Mouse (Mus musculus) intestine, embryonic 14.5 days (tissue): ENCODE measurements at regions not wholly inside any gene's neighbourhood (a gene's known extent, or its start where the extent isn't known, plus 50 kb on each side); places are given as distances from the start of the nearest gene placed in this dataset.

ENCODE experiments used
- ATAC-seq: fragments of 200-750 bp; cut with Nextera tagmentation; replicated peaks from 2 replicates; pipeline ENCODE4 v1.8.0; 2017; ENCODE audit warnings: low read depth, moderate number of reproducible peaks, moderate TSS enrichment, moderate library complexity; ENCODE audit not compliant: low FRiP score, low TSS enrichment
- DNase-seq: peaks from one replicate; pipeline ENCODE4 v3.0.0-alpha.2; 2018; ENCODE audit warnings: low spot score
- H3K27ac ChIP-seq: fragments of 300-500 bp; sonication (generic); 2 replicates; pipeline ENCODE4 v1.5.1; 2014; ENCODE audit warnings: low read depth, mild to moderate bottlenecking, control low read depth
- H3K27me3 ChIP-seq: fragments of 300-500 bp; sonication (generic); replicated peaks from 2 replicates; pipeline ENCODE4 v1.6.1; 2014; ENCODE audit warnings: low read length, control low read depth; ENCODE audit not compliant: control insufficient read depth, insufficient read depth
- H3K36me3 ChIP-seq: fragments of 300-500 bp; sonication (generic); 2 replicates; pipeline ENCODE4 v1.6.1; 2014; ENCODE audit warnings: low read length, control low read depth; ENCODE audit not compliant: control insufficient read depth, insufficient read depth
- H3K4me1 ChIP-seq: fragments of 300-500 bp; sonication (generic); replicated peaks from 2 replicates; pipeline ENCODE4 v1.6.1; 2014; ENCODE audit warnings: low read length, control low read depth, mixed read lengths; ENCODE audit not compliant: control insufficient read depth, insufficient read depth
- H3K4me2 ChIP-seq: fragments of 300-500 bp; sonication (generic); 2 replicates; pipeline ENCODE4 v1.6.1; 2014; ENCODE audit warnings: low read length
- H3K4me3 ChIP-seq: fragments of 300-500 bp; sonication (generic); 2 replicates; pipeline ENCODE4 v1.5.1; 2014; ENCODE audit warnings: low read depth, low read length, control low read depth, mixed read lengths
- H3K9ac ChIP-seq: fragments of 300-500 bp; sonication (generic); 2 replicates; pipeline ENCODE4 v1.6.1; 2014; ENCODE audit warnings: mild to moderate bottlenecking, low read length
- H3K9me3 ChIP-seq: fragments of 300-500 bp; sonication (generic); 2 replicates; pipeline ENCODE4 v1.6.1; 2016; ENCODE audit warnings: low read length, control low read depth; ENCODE audit not compliant: control insufficient read depth
- WGBS: fragments of 180-500 bp; shearing (Covaris S2); extraction: QIAGEN DNeasy Blood & Tissue Kit; methylation state at CpG from one replicate; pipeline ENCODE4 v1.1.7; 2014; 5-methylcytosine and 5-hydroxymethylcytosine counted together

- WGBS: 83% methylated on average over 7 of the region's 7 CpGs
- DNase-seq (no peak), ATAC-seq (no peak)
- Histone ChIP-seq H3K36me3 (no peaks in the 10 kb centered on the region), H3K9ac (no peak overlapping the region), H3K9me3 (no peaks in the 10 kb centered on the region), H3K27me3 (no peaks in the 10 kb centered on the region), H3K27ac (no peak overlapping the region), H3K4me1 (no peaks in the 10 kb centered on the region; the same call in 1 of the 2 replicates), H3K4me3 (no peak overlapping the region), H3K4me2 (no peak overlapping the region)
Observed at GRCm38 (mm10) chr7:138448519-138448918, 51.0 kb upstream of the Tcerg1l start.
